Mouse (Mus musculus) MEL (cell line): Measurements from ENCODE around the gene Efna3. TPM values are rescaled to one million over a fixed set of nuclear protein-coding genes. Genes with fewer than 3 reads are reported as not detected.

ENCODE experiments used
- DNase-seq: peaks from one replicate; pipeline ENCODE4 v3.0.0; 2011; ENCODE audit warnings: low read depth, low spot score
- H3K27ac ChIP-seq: 2 replicates; pipeline ENCODE4 v1.5.1; 2012; ENCODE audit warnings: low read depth, mild to moderate bottlenecking, control low read depth, low read length, moderate library complexity; ENCODE audit not compliant: control insufficient read depth
- H3K27me3 ChIP-seq, 2 experiments: fragments of 150-350 bp in 1 of 2; sonication (generic) in 1 of 2; 2 replicates each; pipeline ENCODE4 v1.6.1; 2012; ENCODE audit warnings: low read length in 2 of 2, mild to moderate bottlenecking in 2 of 2, improper control_type of control experiment in 1 of 2, moderate library complexity in 1 of 2; ENCODE audit not compliant: insufficient read depth in 2 of 2, control insufficient read depth in 1 of 2
- H3K36me3 ChIP-seq, 2 experiments: 2 replicates each; pipeline ENCODE4 v1.6.1; 2012 to 2014; ENCODE audit warnings: low read length in 2 of 2, improper control_type of control experiment in 1 of 2, inconsistent platforms in 1 of 2, mild to moderate bottlenecking in 1 of 2; ENCODE audit not compliant: insufficient read depth in 2 of 2, control insufficient read depth in 1 of 2
- H3K4me1 ChIP-seq, 2 experiments: fragments of 150-350 bp in 1 of 2; sonication (generic) in 1 of 2; 2 replicates each; pipeline ENCODE4 v1.6.1; 2012; ENCODE audit warnings: low read length in 2 of 2, improper control_type of control experiment in 1 of 2, mild to moderate bottlenecking in 1 of 2; ENCODE audit not compliant: insufficient read depth in 2 of 2, control insufficient read depth in 1 of 2
- H3K4me3 ChIP-seq, 2 experiments: fragments of 150-350 bp in 1 of 2; sonication (generic) in 1 of 2; 2 replicates each; pipeline ENCODE4 v1.5.1; 2012; ENCODE audit warnings: low read depth in 2 of 2, low read length in 2 of 2, mild to moderate bottlenecking in 2 of 2, moderate library complexity in 2 of 2, control low read depth in 1 of 2, improper control_type of control experiment in 1 of 2; ENCODE audit not compliant: control insufficient read depth in 1 of 2, insufficient read depth in 1 of 2
- H3K79me2 ChIP-seq: 2 replicates; pipeline ENCODE4 v1.6.1; 2012; ENCODE audit warnings: mild to moderate bottlenecking, low read length, moderate library complexity; ENCODE audit not compliant: control insufficient read depth, poor library complexity, insufficient read depth
- H3K9ac ChIP-seq: 2 replicates; pipeline ENCODE4 v1.6.1; 2012; ENCODE audit warnings: low read depth, mild to moderate bottlenecking, control low read depth, low read length, moderate library complexity; ENCODE audit not compliant: control insufficient read depth, poor library complexity, severe bottlenecking
- H3K9me3 ChIP-seq: fragments of 150-350 bp; sonication (generic); replicated peaks from 2 replicates; pipeline ENCODE4 v1.6.1; 2012; ENCODE audit warnings: mild to moderate bottlenecking, low read length, improper control_type of control experiment, moderate library complexity; ENCODE audit not compliant: insufficient read depth
- ETS1 ChIP-seq: IDR thresholded peaks from 2 replicates; pipeline ENCODE4 v1.6.1; 2012; ENCODE audit warnings: low read depth, mild to moderate bottlenecking, inconsistent platforms, low read length, improper control_type of control experiment, moderate library complexity
- HCFC1 ChIP-seq: IDR thresholded peaks from 2 replicates; pipeline ENCODE4 v1.6.1; 2012; ENCODE audit warnings: low read depth, mild to moderate bottlenecking, inconsistent platforms, low read length, improper control_type of control experiment, moderate library complexity
- JUND ChIP-seq: IDR thresholded peaks from 2 replicates; pipeline ENCODE4 v1.6.1; 2011; ENCODE audit warnings: low read depth, mild to moderate bottlenecking, improper control_type of control experiment, low read length
- MAZ ChIP-seq: IDR thresholded peaks from 2 replicates; pipeline ENCODE4 v1.6.1; 2012; ENCODE audit warnings: low read depth, mild to moderate bottlenecking, inconsistent platforms, low read length, improper control_type of control experiment
- MEF2A ChIP-seq: IDR thresholded peaks from 2 replicates; pipeline ENCODE4 v1.6.1; 2014; ENCODE audit warnings: low read depth, mild to moderate bottlenecking, inconsistent platforms, low read length, improper control_type of control experiment; ENCODE audit not compliant: poor library complexity, insufficient replicate concordance, severe bottlenecking; ENCODE audit errors: extremely low read depth
- MXI1 ChIP-seq: IDR thresholded peaks from 2 replicates; pipeline ENCODE4 v1.6.1; 2011; ENCODE audit warnings: mild to moderate bottlenecking, low read depth, low read length, improper control_type of control experiment
- NRF1 ChIP-seq: IDR thresholded peaks from 2 replicates; pipeline ENCODE4 v1.6.1; 2014; ENCODE audit warnings: low read depth, mild to moderate bottlenecking, inconsistent platforms, low read length, improper control_type of control experiment, moderate library complexity; ENCODE audit not compliant: poor library complexity, insufficient read depth, severe bottlenecking
- POLR2A ChIP-seq, 2 experiments: IDR thresholded peaks; 2 replicates each; pipeline ENCODE4 v1.6.1; 2011 to 2012; ENCODE audit warnings: low read length in 2 of 2, mild to moderate bottlenecking in 2 of 2, control low read depth in 1 of 2, improper control_type of control experiment in 1 of 2, low read depth in 1 of 2, moderate library complexity in 1 of 2; ENCODE audit not compliant: control insufficient read depth in 1 of 2, insufficient read depth in 1 of 2, poor library complexity in 1 of 2
- POLR2AphosphoS5 ChIP-seq: IDR thresholded peaks from 2 replicates; pipeline ENCODE4 v1.6.1; 2012; ENCODE audit warnings: low read depth, borderline replicate concordance, mild to moderate bottlenecking, inconsistent platforms, low read length, moderate library complexity, mixed read lengths
- SIN3A ChIP-seq: IDR thresholded peaks from 2 replicates; pipeline ENCODE4 v1.6.1; 2012; ENCODE audit warnings: low read length, improper control_type of control experiment, inconsistent platforms
- SMC3 ChIP-seq: IDR thresholded peaks from 2 replicates; pipeline ENCODE4 v1.6.1; 2011; ENCODE audit warnings: low read depth, low read length, improper control_type of control experiment
- TBP ChIP-seq: IDR thresholded peaks from 2 replicates; pipeline ENCODE4 v1.8.0; 2011; ENCODE audit warnings: low read depth, low read length, improper control_type of control experiment
- TCF12 ChIP-seq: IDR thresholded peaks from 2 replicates; pipeline ENCODE4 v1.6.1; 2014; ENCODE audit warnings: low read depth, mild to moderate bottlenecking, inconsistent platforms, low read length, improper control_type of control experiment, moderate library complexity
- UBTF ChIP-seq: IDR thresholded peaks from 2 replicates; pipeline ENCODE4 v1.6.1; 2012; ENCODE audit warnings: low read depth, mild to moderate bottlenecking, inconsistent platforms, low read length, improper control_type of control experiment, moderate library complexity, borderline replicate concordance; ENCODE audit not compliant: insufficient read depth
- ZC3H11A ChIP-seq: IDR thresholded peaks from 2 replicates; pipeline ENCODE4 v1.6.1; 2012; ENCODE audit warnings: low read depth, mild to moderate bottlenecking, inconsistent platforms, low read length, improper control_type of control experiment
- ZKSCAN1 ChIP-seq: IDR thresholded peaks from 2 replicates; pipeline ENCODE4 v1.6.1; 2012; ENCODE audit warnings: low read depth, mild to moderate bottlenecking, inconsistent platforms, low read length, improper control_type of control experiment, moderate library complexity
- polyA plus RNA-seq, 2 experiments: library from polyadenylated mRNA; stranded (reverse) in 1 of 2; unstranded in 1 of 2; fragments of >175 nt in 1 of 2; fragments of >200 nt in 1 of 2; gene quantifications; 2 replicates each; pipeline versions ENCODE4 v1.2.1 to v1.2.4; 2012; ENCODE audit warnings: low replicate concordance in 2 of 2, low read depth in 1 of 2; ENCODE audit not compliant: insufficient read length in 2 of 2, insufficient read depth in 1 of 2, missing spikeins in 1 of 2
- total RNA-seq: library from RNA; depleted of rRNA; stranded (reverse); fragments of 300-350 nt; gene quantifications from 2 replicates; pipeline ENCODE4 v1.2.3, GENCODE M21; 2012

Gene Efna3
- total and polyA plus RNA-seq, 3 experiments = 0.54 to 1.2 TPM; not detected in 1

- no peak for TF ChIP-seq POLR2A (IDR thresholded peaks at IDR 0.05; ENCODE audit: control insufficient read depth in 1 of 2, insufficient read depth in 1 of 2, low read depth in 1 of 2, low read length in 2 of 2, poor library complexity in 1 of 2)
These were observed 44.1 kb downstream of the Efna3 start (continued) for GRCm38 (mm10) chr3:89278643-89279042.

DNA sequence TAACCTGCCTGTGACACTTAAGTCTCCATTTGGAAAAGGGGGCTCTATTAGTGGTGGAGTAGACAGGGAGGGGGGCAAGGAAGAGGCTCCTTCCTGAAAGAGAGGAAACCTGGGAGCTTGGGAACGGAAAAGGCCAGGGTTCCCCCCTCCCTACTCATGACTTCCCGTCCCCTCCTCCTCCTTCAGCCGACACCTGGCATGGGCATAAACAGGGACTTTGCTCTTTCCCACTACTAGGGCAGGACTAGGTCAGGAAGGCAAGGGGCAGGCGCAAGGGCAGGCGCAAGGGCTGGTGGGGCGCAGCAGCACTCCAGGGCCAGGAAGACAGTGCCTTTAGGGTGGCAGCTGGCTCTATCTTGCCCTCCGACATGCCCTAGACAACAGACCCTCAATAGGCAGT lies 44.7 kb downstream of the Efna3 start:
- Histone ChIP-seq H3K36me3 (no peaks in the 10 kb centered on the region), H3K79me2 (no peaks in the 10 kb centered on the region), H3K9me3 (no peaks in the 10 kb centered on the region), H3K4me1 (no peaks in the 10 kb centered on the region), H3K27ac (no peak overlapping the region), H3K9ac (no peak overlapping the region), H3K4me3 (no peak overlapping the region), H3K27me3 (peaks cover 29 to 38% of the 10 kb centered on the region in 2 experiments)
- TF ChIP-seq MEF2A (no peak), SMC3 (no peak), ZC3H11A (no peak), ZKSCAN1 (no peak), POLR2AphosphoS5 (no peak), MXI1 (no peak), TCF12 (no peak), JUND (no peak), UBTF (no peak), ETS1 (no peak), MAZ (no peak), TBP (no peak), HCFC1 (no peak), SIN3A (no peak)
- no peak for DNase-seq

DNA sequence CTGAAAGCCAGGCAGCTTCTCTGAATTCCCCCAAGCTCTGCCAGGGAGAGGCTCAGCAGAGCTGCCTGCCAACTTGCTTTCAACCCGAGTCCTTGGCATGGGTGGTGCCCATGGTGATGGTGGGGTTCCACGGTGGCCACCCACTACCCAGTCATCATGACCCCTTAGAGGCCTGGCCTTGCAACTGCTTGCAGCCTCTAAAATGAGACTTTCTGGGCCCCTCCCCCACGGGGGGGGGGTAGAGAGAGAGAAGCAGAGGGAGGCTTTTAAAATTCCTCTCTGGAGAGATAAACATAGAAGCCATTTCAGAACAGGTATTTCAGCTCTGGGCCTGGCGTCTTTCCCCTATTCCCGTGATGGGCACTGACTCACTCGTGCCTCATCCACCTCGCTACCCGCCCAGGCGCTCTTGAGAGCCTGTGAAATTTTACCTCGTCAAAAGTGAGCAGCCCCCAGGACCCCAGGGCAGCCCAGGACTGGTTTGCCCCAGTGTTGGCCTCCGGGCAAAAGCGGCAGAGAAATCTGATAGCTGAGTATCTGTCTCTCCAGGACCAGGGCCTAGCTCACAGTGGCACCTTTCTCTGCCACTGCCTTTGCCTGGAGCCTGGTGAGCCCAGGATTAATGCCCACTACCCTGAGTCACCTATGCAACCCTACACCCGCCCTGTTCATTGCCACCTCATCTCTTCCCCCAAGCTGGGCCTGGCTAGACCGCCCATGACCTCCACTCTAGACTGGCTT lies 45.3 kb downstream of the Efna3 start:
- Histone ChIP-seq H3K4me3 (no peak overlapping the region), H3K9ac (no peak overlapping the region), H3K27me3 (peaks cover 27 to 36% of the 10 kb centered on the region in 2 experiments)

More for the DNA sequence above, 45.3 kb downstream of the Efna3 start:
- Histone ChIP-seq H3K27ac (no peak overlapping the region), H3K79me2 (no peaks in the 10 kb centered on the region), H3K9me3 (no peaks in the 10 kb centered on the region), H3K36me3 (no peaks in the 10 kb centered on the region), H3K4me1 (no peaks in the 10 kb centered on the region)
- DNase-seq = no peak
- TF ChIP-seq ZKSCAN1 (no peak), NRF1 (no peak)
